Mouse (Mus musculus) thymus, postnatal 36 days (tissue): Measurements from ENCODE around the gene Amot.

Experiments used
- DNase-seq, 2 experiments: peaks; one replicate each; pipeline ENCODE4 v3.0.0; 2022; ENCODE audit warnings: mixed read lengths in 2 of 2

The Amot gene

GRCm38 (mm10) chrX:145479942-145480341 is 25.0 kb downstream of the Amot start:
- DNase-seq: no peak

GRCm38 (mm10) chrX:145477725-145478194 is 27.2 kb downstream of the Amot start:
- DNase-seq: no peak

- DNase-seq: no peak
Observed at GRCm38 (mm10) chrX:145477003-145477724, 27.8 kb downstream of the Amot start.

- DNase-seq: no peak
Observed at GRCm38 (mm10) chrX:145468264-145468663, 36.7 kb downstream of the Amot start.

- DNase-seq: no peak
Observed at GRCm38 (mm10) chrX:145463524-145463923, 41.5 kb downstream of the Amot start.

- no peak for DNase-seq
Observed at GRCm38 (mm10) chrX:145461339-145461738, 43.6 kb downstream of the Amot start.

- no peak for DNase-seq
Observed at GRCm38 (mm10) chrX:145456251-145456650, 48.7 kb downstream of the Amot start.

- DNase-seq: no peak
Observed at GRCm38 (mm10) chrX:145455629-145456028, 49.4 kb downstream of the Amot start.

GRCm38 (mm10) chrX:145454828-145455227 is 50.2 kb downstream of the Amot start:
- DNase-seq: no peak

GRCm38 (mm10) chrX:145441526-145441925 is 63.5 kb downstream of the Amot start:
- DNase-seq: no peak

GRCm38 (mm10) chrX:145433652-145434051 is 71.3 kb downstream of the Amot start:
- DNase-seq: no peak

- DNase-seq: no peak
Observed at GRCm38 (mm10) chrX:145430836-145431570, 74.0 kb downstream of the Amot start.

- no peak for DNase-seq
Observed at GRCm38 (mm10) chrX:145428811-145429210, 76.2 kb downstream of the Amot start.

- no peak for DNase-seq
Observed at GRCm38 (mm10) chrX:145424026-145424425, 81.0 kb downstream of the Amot start.

GRCm38 (mm10) chrX:145414319-145414718 is 90.7 kb downstream of the Amot start:
- DNase-seq: no peak

- DNase-seq: no peak
Observed at GRCm38 (mm10) chrX:145411425-145411824, 93.6 kb downstream of the Amot start.

- DNase-seq: no peak
Observed at GRCm38 (mm10) chrX:145406052-145406451, 98.9 kb downstream of the Amot start.

- DNase-seq: no peak
Observed at GRCm38 (mm10) chrX:145401926-145402325, 103.1 kb downstream of the Amot start.

- no peak for DNase-seq
Observed at GRCm38 (mm10) chrX:145399236-145399635, 105.7 kb downstream of the Amot start.
